ENCODE assay signal across 8 mouse cellular contexts in genomic region chr17:6861181-6862039, GRCm38 (mm10).
DNase-seq lines count a peak whose midpoint lies in the region; ATAC-seq lines count a peak whose summit lies in the region.

No protein-coding gene starts in this region.

- peak overlapping the region; percentile 41 for H3K4me3 ChIP-seq in heart, embryonic 12.5 days
- H3K4me3 ChIP-seq in kidney, embryonic 16.5 days (ENCODE audit: low read length), result peak overlapping the region; percentile 26
- H3K4me3 ChIP-seq in limb, embryonic 12.5 days (replicated peaks), result peak overlapping the region; percentile 29
- H3K4me3 ChIP-seq in midbrain, embryonic 13.5 days (replicated peaks), result peak overlapping the region; percentile 3
- H3K4me3 ChIP-seq in stomach, embryonic 16.5 days (replicated peaks; ENCODE audit: low read length), result peak overlapping the region; percentile 29

- peaks cover 11% of the 10 kb centered on the region for H3K4me1 ChIP-seq in heart, embryonic 12.5 days (replicated peaks)
- H3K4me1 ChIP-seq in kidney, embryonic 16.5 days (ENCODE audit: insufficient read depth, low read length), result peaks cover 50% of the 10 kb centered on the region
- H3K4me1 ChIP-seq in limb, embryonic 12.5 days (replicated peaks), result peaks cover 43% of the 10 kb centered on the region
- peaks cover 44% of the 10 kb centered on the region for H3K4me1 ChIP-seq in midbrain, embryonic 13.5 days (replicated peaks)
- peaks cover 41% of the 10 kb centered on the region for H3K4me1 ChIP-seq in stomach, embryonic 16.5 days (ENCODE audit: control insufficient read depth, insufficient read depth, low read length)

- peaks cover 36% of the 10 kb centered on the region for H3K27me3 ChIP-seq in heart, embryonic 12.5 days (replicated peaks)
- no peaks in the 10 kb centered on the region for H3K27me3 ChIP-seq in kidney, embryonic 16.5 days (ENCODE audit: insufficient read depth, low read length)
- peaks cover 51% of the 10 kb centered on the region for H3K27me3 ChIP-seq in limb, embryonic 12.5 days
- H3K27me3 ChIP-seq in midbrain, embryonic 13.5 days, result peaks cover 16% of the 10 kb centered on the region; the same call in 1 of the 2 replicates
- no peaks in the 10 kb centered on the region for H3K27me3 ChIP-seq in stomach, embryonic 16.5 days (ENCODE audit: control insufficient read depth, insufficient read depth, low read length)

- H3K36me3 ChIP-seq in heart, embryonic 12.5 days, result no peaks in the 10 kb centered on the region
- no peaks in the 10 kb centered on the region for H3K36me3 ChIP-seq in kidney, embryonic 16.5 days (ENCODE audit: insufficient read depth, low read length)
- H3K36me3 ChIP-seq in limb, embryonic 12.5 days, result no peaks in the 10 kb centered on the region
- no peaks in the 10 kb centered on the region for H3K36me3 ChIP-seq in midbrain, embryonic 13.5 days
- no peaks in the 10 kb centered on the region for H3K36me3 ChIP-seq in stomach, embryonic 16.5 days (ENCODE audit: control insufficient read depth, insufficient read depth, low read length)

- DNase-seq in spleen, adult 18-20 months, result peak; percentile 13 to 47
- no peak for DNase-seq in spleen, postnatal 4 days (ENCODE audit: low spot score in 2 of 2)
- peak; percentile 40 for DNase-seq in embryo, embryonic 11.5 days (ENCODE audit: low read depth, low spot score)

- peak overlapping the region; percentile 57 for H3K9ac ChIP-seq in heart, embryonic 12.5 days
- H3K9ac ChIP-seq in kidney, embryonic 16.5 days (replicated peaks; ENCODE audit: low read length), result peak overlapping the region; percentile 43
- peak overlapping the region; percentile 32; the same call in 1 of the 2 replicates for H3K9ac ChIP-seq in limb, embryonic 12.5 days (replicated peaks)
- peak overlapping the region; percentile 28 for H3K9ac ChIP-seq in midbrain, embryonic 13.5 days (replicated peaks)
- peak overlapping the region; percentile 37 for H3K9ac ChIP-seq in stomach, embryonic 16.5 days (ENCODE audit: low read length)

- no peak for ATAC-seq in heart, embryonic 12.5 days (ENCODE audit: insufficient number of reproducible peaks, low FRiP score)
- ATAC-seq in kidney, embryonic 16.5 days (ENCODE audit: low FRiP score, low TSS enrichment), result peak; percentile 69; the same call in 1 of the 2 replicates
- ATAC-seq in limb, embryonic 12.5 days (ENCODE audit: insufficient number of reproducible peaks, insufficient read depth, low FRiP score, low TSS enrichment, low read depth), result no peak
- ATAC-seq in midbrain, embryonic 13.5 days, result peak; percentile 90
- peak; percentile 33; the same call in 1 of the 2 replicates for ATAC-seq in stomach, embryonic 16.5 days (ENCODE audit: insufficient read depth, low FRiP score)

- WGBS in heart, embryonic 12.5 days, result 3% methylated on average over 28 of the region's 28 CpGs
- WGBS in kidney, embryonic 16.5 days, result 12% methylated on average over 28 of the region's 28 CpGs
- WGBS in limb, embryonic 12.5 days, result 4% methylated on average over 28 of the region's 28 CpGs
- 1% methylated on average over 28 of the region's 28 CpGs for WGBS in midbrain, embryonic 13.5 days
- WGBS in stomach, embryonic 16.5 days, result 17% methylated on average over 28 of the region's 28 CpGs

- peak overlapping the region; percentile 71 for H3K4me2 ChIP-seq in heart, embryonic 12.5 days
- peak overlapping the region; percentile 50 for H3K4me2 ChIP-seq in kidney, embryonic 16.5 days (replicated peaks; ENCODE audit: low read depth, low read length)
- peak overlapping the region; percentile 61 for H3K4me2 ChIP-seq in limb, embryonic 12.5 days
- peak overlapping the region; percentile 51 for H3K4me2 ChIP-seq in midbrain, embryonic 13.5 days (replicated peaks)
- peak overlapping the region; percentile 50 for H3K4me2 ChIP-seq in stomach, embryonic 16.5 days (ENCODE audit: low read depth, low read length)

- H3K9me3 ChIP-seq in heart, embryonic 12.5 days (replicated peaks), result no peaks in the 10 kb centered on the region
- no peaks in the 10 kb centered on the region for H3K9me3 ChIP-seq in kidney, embryonic 16.5 days (ENCODE audit: low read length)
- no peaks in the 10 kb centered on the region for H3K9me3 ChIP-seq in limb, embryonic 12.5 days
- H3K9me3 ChIP-seq in midbrain, embryonic 13.5 days, result no peaks in the 10 kb centered on the region
- H3K9me3 ChIP-seq in stomach, embryonic 16.5 days (replicated peaks; ENCODE audit: control insufficient read depth, low read length), result no peaks in the 10 kb centered on the region

- H3K27ac ChIP-seq in heart, embryonic 12.5 days (ENCODE audit: poor library complexity, severe bottlenecking), result no peak overlapping the region
- H3K27ac ChIP-seq in kidney, embryonic 16.5 days (ENCODE audit: low read length), result peak overlapping the region; percentile 83
- H3K27ac ChIP-seq in limb, embryonic 12.5 days, result no peak overlapping the region
- H3K27ac ChIP-seq in midbrain, embryonic 13.5 days, result peak overlapping the region; percentile 85
- peak overlapping the region; percentile 94 for H3K27ac ChIP-seq in stomach, embryonic 16.5 days (ENCODE audit: low read length)

Comparison
In these comparisons a context has a peak if more than half of its experiments do, and no peak if none do; other contexts are left out.
1. DNase-seq: peak in spleen, adult 18-20 months (2 of 2) and embryo, embryonic 11.5 days (single experiment); none in spleen, postnatal 4 days (0 of 2).
2. ATAC-seq: peak in kidney, embryonic 16.5 days (single experiment), midbrain, embryonic 13.5 days (single experiment) and stomach, embryonic 16.5 days (single experiment); none in heart, embryonic 12.5 days (single experiment) and limb, embryonic 12.5 days (single experiment).
3. H3K27ac ChIP-seq: peak in kidney, embryonic 16.5 days (single experiment), midbrain, embryonic 13.5 days (single experiment) and stomach, embryonic 16.5 days (single experiment); none in heart, embryonic 12.5 days (single experiment) and limb, embryonic 12.5 days (single experiment).
4. Peak in every context shown above with its lines, with median percentiles within 50 percentile points of each other: H3K4me2 ChIP-seq, H3K4me3 ChIP-seq and H3K9ac ChIP-seq.